Mouse (Mus musculus) granulocyte monocyte progenitor cell, adult 5-6 weeks (primary cell): ENCODE data around the gene Gpr179. TPM values are rescaled to one million over a fixed set of nuclear protein-coding genes. Genes with fewer than 3 reads are reported as not detected.

Experiments used
- ATAC-seq: replicated peaks from 2 replicates; pipeline ENCODE4 v1.8.0; 2016; ENCODE audit warnings: mild to moderate bottlenecking, moderate TSS enrichment, inconsistent platforms; ENCODE audit not compliant: poor library complexity, severe bottlenecking
- total RNA-seq, 2 experiments: library from RNA; stranded (forward) in 1 of 2; stranded (reverse) in 1 of 2; fragments of 200-712, 200-1000 nt in 1 of 2; fragments of >200 nt in 1 of 2; fragmentation: Nextera tagmentation in 1 of 2; gene quantifications; 2 replicates each; pipeline ENCODE4 v1.2.3; 2014 to 2017

Gene Gpr179
- total RNA-seq, 2 experiments from 2014 or later, result 0.10 to 0.71 TPM

DNA sequence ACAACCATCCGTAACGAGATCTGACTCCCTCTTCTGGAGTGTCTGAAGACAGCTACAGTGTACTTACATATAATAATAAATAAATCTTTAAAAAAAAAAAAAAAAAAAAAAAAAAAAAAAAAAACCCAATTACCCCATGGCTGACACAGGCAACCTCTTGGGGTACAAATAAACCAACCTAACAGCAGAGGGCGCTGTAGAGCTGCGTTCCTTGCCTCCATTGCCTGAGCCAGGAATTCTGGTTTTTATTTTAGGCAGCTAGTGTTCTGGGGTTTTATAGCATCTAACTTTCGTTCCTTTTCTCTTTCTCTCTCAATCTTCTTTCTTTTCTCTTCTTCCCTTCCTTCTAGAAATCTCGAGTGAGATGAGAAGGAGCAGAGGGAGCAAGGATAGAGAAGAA is 5.8 kb upstream of the Gpr179 start:
- ATAC-seq, result peak; percentile 54

DNA sequence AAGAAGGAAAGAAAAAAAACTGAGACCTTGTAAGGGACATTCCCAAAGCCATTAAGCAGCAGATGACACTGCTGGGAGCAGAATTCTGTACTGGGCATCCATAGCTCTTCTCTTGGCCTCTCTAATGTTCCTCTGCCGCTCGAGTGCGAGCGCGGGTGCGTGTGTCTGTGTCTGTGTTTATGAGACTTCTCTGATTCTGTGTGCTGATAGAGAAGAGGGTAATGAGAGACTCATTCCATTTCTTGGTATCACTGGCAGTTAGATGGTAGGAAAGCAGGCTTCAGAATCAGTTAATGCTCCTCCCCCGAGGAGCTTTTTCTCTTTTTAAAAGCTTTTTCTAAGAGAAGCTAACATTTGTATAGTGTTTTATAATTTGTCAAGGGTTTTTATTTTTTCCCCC is 3.4 kb upstream of the Gpr179 start:
- no peak for ATAC-seq

DNA sequence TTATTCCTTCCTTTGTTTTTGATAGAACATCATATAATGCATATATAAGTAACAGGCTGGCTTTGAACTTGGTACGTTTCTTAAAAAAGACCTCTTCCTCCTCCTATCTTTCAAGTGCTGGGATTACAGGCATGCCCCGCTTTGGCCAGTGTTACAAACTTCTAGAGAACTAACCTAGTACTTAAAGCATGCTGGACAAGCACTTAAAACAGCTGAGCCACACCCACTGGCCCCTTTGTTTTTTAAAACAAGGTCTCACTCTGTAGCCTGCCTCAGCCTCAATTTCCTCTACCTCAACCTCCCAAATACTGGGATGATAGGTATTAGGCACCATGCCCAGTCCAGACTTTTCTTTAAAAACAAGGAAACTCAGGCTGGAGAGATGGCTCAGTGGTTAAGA is 2.8 kb upstream of the Gpr179 start:
- ATAC-seq, result no peak

DNA sequence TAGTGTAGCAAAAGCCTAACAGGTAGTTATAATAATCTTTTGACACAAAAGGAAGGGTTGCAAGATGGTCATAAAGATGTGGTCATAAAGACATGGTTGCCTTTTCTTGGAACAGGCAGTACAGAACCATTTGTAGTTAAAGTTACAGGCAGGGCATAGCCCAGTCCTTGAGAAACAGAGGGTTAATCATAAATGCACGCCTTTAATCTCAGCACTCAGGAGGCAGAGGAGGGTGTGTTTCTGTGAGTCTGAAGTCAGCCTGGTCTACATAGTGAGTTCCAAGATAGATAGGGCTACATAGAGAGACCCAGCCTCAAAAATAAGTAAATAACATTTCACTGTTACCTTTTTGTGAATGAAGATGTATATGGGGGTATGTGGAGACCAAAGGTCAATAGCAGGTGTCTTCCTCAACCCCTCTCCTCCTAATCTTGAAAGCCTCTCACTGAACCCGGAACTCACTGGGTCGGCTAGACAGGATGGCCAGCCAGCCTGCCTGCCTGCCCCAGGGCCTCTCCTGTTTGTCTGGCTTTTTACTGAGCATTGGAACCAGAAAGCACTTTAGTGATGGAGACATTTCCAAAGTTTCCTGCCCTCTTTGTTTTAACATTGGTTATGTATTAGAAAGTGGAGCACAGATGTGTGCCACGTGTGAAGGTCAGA is 1.2 kb upstream of the Gpr179 start:
- no peak for ATAC-seq

DNA sequence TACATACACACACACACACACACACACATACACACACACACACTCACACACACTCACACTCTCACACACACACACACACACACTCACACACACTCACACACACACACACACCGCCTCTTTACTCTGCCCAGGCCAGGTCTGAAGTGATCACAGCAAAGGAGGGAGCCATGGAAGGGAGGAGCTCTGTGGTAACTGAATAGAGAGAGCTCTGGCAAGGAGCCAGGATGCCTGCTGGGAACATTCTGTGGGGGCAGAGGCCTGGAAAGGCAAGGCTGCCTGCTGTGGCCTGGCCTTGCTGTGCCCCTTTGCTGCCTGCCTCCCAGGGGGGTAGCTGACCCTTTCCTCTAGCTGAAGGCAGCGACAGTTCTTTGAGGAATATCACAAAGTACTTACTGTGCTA is 1.8 kb downstream of the Gpr179 start:
- no peak for ATAC-seq

DNA sequence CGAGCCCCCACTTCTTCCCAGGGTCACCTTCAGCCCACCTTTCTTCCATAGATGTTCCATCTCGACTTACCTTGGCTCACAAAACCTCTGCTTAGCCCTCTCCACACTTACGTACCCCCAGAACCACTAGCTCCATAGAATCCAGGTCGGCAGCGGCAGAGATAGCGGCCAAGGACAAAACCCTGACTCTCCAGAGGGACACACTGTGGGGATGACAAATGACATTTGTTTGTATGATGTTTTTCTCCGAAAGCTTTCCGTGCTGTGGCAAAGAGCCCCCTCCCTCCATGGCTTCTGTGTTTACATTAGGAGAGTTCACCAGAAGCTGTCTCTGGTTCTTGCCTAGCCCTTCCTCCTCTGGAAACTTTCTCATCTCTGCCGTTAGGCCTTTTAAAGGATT is 4.6 kb downstream of the Gpr179 start:
- ATAC-seq, result no peak

DNA sequence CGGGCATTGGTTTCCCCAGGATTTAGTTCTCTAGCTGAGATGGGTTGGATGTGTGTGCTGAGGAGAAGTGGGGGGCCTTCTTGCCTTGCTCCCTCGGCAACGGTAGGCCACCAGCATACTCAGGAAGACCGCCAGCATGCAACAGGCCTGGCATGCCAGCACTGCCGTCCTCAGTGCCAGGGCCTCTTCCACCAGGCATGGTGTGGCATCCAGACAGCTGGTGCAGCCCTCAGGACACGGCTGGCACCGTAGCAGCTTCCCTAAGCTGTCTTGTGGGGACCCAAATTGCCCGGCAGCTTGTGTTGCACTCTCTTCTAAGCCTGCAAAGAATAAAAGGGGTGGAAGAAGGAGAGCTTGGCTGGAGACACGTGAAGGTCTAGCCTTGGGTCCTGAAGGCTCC is 5.5 kb downstream of the Gpr179 start:
- ATAC-seq, result no peak

DNA sequence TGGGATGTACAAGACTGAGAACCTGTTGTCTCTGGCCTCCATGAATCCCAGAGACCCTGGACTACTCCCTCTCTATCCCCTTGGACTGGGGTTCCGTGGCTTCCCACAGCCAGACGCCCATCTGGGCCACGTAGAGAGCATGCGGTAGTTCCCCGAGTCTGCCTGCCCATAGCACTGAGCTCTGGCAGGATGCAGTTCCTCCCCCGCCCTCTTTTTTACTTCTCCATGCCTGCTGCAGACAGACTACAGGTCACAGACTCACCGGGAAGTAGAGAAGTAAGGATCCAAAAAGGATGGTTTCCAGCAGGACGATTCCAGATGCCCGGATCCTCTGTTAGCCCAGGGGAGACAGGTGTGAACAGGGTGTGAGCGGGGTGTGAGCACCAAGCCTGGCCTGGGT is 6.4 kb downstream of the Gpr179 start:
- ATAC-seq, result peak; percentile 65; the same call in 1 of the 2 replicates

DNA sequence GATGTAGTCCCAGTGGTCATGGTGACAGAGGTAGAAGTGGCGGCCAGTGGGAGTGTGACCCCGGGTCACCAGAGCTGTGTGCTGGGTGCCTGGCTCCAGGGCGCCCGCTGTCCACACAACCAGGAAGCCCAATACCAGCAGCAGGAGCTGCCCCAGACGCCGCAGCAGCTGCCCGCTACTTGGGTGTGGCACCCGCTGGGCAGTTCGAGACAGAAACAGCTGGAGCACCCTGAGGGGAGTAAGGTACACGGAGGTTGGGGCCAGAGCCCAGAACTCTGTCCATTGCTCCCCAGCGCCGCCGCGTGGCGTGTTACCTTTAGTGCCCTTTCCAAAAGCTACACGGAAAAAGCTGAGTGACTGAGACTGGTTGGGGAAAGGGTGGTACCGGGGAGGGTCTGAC is 8.3 kb downstream of the Gpr179 start:
- peak; percentile 84 for ATAC-seq

DNA sequence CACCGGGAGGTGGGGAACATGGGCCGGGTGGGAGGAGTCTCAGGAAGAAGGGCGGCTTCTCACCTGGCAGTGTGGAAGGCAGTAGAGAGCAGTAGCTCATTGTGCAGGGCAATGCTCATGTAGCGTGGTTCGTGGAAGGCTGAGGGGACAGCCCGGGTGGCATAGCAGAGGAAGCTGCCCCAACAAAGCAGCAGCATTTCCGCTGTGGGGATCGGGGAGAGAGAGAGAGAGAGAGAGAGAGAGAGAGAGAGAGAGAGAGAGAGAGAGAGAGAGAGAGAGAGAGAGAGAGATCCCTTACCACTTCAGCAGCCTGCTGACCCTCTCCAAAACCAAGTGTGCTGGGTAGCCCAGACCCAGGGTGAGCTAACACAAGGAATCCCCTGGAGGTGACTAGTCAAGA is 8.7 kb downstream of the Gpr179 start:
- ATAC-seq, result peak; percentile 20; the same call in 1 of the 2 replicates

DNA sequence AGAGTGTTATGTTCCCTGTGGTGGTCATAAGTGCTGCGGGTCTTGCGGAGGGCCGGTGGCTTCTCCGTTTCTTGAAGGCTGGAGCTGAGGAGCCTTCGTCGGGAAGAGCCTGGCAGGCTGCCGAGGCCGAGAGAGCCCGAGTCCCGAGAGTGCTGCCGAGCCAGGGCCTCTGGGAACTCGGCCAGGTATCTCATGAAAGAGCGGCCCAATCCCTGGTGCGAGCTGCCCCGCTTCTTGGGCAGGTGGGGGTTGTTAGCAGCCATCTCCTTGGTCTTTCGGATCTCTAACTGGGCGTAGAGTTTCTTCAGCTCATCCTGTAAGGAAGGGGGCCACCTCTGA is 12.9 kb downstream of the Gpr179 start:
- ATAC-seq, result no peak

DNA sequence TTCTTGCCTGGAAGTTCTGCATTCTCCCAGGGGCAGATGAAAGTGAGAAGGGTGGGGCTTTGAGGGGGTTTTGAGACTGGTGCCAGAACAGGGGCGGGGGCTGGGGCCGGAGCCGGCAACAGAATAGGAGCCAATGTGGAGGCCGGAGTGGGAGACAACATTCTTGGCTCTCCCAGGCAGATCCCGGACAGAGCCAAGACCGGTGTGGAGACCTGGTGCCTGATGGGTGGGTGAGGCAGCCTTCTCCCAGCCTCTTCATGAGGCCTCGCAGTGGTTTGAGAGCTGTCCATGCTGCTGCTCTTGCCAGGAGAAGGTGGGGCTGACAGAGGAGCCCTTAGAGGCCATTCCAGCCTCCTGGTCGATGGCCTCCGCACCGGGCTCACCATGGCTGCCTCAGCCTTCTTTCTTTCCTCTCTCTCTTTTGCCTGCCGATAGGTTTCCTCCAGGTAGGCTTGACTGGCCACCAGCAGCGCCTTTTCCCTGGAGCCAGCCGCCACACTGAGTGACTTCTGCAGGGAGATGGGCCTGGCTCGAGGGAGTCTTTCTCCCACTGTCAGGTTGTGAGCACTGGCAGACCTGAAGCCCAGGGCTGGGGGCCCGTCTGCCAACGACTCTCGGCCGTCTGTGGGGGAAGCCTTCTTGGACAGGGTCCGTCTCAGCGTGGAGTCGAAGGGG is 13.4 kb downstream of the Gpr179 start:
- no peak for ATAC-seq

DNA sequence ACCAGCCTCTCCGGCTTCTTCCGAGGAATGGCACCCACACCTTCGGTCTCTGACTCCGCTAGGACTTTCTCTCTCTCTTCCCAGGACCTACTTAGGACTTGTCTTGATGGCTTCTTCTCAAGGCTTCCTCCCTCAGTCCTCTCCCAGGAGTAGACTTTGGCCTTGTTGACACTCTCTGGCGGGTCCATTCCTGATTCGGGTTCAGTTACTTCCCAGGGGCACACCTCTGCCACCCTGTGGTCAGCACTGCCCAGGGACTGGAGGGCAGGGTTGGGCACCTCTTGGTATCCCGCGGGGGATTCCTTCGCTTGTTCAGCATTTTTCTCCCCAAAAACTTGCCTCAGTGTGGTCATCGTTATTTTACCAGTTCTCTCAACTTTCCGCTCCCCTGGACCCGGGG is 14.5 kb downstream of the Gpr179 start:
- no peak for ATAC-seq

DNA sequence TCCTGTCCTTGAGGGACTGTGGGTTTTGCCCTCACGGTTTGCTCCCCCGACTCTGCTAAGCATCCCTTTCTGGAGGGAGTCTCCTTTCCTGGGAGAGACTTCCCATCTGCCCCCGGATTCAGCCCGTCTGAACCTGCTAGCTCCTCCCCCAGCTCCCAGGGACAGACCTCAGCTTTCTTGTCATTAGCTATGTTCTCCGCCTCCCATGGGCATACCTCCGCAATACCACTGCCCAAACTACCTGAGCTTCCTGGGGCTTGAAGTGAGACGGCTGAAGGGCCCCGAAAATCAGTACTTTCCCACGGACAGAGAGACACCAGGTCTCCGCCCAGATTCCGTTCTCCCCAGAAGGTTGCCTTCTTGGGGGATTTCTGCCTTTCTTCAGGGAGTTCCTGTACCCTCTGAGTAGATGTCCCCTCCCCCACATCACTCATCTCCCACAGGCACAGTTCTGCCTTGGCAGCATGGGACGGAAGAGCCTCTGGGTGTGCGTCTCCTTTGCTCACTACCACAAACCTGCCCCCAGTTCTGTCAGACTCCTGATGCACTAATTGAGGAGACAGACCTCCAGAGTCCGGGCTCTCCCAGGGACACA is 15.0 kb downstream of the Gpr179 start:
- ATAC-seq, result no peak

DNA sequence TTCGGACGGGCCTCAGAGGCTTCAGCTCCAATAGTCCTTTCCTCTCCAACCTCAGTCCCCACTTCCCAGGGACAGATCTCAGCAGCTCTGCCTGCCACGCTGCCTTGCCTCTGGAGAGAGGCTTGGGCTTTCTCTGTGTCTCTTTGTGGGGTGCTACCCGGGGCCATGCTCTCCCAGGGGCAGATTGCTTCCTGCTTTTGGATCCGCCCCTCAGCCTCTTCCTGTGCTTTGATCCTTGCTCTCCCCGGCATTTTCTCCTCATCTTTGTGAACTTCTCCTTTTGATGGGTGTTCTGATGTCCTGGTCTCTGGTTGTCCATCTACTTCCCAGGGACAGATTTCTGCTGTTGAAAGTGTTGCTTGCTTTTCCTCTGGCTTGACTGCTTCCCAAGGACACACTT is 15.6 kb downstream of the Gpr179 start:
- peak; percentile 73 for ATAC-seq

DNA sequence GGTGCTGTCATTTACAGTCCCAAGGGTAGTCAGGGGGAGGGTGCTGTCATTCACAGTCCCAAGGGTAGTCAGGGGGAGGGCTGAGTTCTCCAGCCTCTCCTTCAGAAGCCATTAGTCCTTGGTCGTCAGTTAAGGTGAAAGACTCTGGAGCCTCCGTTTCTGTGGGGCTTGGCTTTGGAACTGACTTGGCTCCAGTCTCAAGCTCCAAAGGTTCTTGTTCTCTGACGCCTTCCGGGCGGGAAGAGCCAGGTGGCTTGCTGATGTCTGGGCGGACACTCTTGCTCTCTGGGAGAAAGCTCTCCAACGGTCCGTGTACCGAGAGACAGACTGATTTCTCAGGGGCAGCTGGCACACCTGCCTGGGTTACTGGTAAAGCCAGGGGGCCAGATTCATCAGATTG is 17.5 kb downstream of the Gpr179 start:
- no peak for ATAC-seq

DNA sequence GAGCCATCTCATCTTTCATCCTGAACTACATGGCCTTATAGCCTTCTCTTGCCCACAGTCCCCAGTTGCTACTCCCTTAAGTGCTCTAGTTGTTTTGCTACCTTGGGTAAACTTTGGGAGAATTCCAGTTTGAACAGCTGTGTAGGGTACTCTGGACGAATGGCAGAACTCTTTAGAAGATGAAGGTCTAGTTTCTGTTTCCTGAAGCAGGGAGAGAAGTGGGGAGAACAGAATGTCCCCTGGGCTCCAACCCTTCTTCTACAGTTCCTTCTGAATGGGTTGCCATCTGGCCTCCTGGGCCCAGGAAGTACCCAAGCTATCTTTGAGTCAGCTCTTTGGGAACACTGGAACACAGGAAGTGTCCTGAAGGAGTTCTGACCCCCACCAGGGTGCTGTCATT is 18.0 kb downstream of the Gpr179 start:
- ATAC-seq, result no peak

DNA sequence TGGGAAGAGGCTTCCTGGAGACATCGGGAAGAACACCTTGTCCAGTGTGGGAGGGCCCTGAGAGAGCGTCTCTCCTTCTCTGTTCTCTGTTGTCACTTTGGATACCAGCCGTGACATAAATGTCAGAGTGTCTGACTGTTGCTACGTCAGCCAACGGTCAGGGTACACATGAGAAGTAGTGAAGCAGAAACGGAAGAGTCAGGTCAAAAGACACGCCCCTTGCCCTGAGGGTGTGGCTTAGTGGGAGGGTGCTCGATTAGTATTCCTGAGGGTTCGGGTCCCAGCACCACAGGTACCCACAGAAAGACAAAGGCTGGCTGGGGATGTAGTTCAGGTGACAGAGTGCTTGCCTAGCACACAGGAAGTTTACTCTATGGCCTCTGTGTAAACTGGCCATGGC is 18.8 kb downstream of the Gpr179 start:
- 0 out of 2 replicates have a peak, but pooled peaks have one; percentile 22 for ATAC-seq

DNA sequence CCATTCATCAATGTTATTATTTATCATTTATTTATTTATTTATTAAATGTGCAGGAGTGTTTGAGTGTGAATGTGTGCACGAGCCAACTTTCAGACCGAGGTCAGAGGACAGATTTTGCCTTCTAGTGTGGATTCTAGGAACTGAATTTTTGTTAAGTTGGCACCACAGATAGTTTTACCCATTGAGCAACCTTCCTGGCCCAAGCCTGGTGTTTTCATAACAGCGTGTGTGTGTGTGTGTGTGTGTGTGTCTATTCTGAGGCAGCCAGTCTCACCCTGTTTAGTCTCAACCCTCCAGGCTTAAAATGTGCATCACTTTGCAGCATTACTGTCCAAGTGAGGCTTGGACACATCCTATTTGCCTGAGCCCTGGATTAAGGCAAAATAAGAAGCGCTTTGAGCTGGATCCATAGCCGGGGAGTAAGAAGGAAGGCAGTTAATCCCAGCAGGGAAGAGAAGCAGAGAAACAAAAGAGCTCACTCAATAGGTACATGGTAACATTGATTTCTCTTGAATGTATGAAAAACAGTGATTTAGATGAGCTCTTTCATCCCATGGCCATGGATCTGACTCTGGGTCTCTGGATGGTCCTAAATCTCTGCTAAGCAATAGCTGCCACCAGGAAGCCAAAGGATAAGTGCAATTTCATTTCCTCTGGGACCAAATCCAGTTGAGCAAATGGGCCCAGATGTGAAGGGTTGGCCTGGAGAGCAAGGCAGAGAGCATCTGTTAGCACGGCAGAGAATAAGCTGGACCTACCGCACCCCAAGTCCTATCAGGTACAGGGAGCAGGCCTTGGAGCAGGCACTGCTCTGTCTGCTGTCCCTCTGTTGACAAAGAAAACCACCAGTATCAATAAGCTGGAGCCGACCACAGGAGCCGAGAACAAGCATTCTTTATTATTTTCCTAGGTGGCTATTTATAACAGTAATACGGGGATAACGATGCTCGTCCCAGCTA is 20.4 kb downstream of the Gpr179 start:
- no peak for ATAC-seq

DNA sequence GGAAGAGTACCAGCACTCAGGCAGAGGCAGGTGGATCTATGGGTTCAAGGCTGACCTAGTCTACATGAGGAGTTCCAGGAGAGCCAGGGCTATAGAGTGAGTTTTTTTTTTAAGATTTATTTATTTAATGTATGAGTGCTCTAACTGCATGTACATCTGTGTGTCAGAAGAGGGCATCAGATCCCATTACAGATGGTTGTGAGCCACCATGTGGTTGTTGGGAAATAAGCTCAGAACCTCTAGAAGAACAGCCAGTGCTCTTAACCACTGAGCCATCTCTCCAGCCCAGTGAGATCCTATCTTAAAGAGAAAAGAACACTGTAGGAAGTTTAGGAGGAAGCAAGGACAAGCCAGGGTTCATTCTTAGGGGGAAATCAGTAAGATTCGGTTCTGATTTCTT is 21.6 kb downstream of the Gpr179 start:
- ATAC-seq, result no peak

DNA sequence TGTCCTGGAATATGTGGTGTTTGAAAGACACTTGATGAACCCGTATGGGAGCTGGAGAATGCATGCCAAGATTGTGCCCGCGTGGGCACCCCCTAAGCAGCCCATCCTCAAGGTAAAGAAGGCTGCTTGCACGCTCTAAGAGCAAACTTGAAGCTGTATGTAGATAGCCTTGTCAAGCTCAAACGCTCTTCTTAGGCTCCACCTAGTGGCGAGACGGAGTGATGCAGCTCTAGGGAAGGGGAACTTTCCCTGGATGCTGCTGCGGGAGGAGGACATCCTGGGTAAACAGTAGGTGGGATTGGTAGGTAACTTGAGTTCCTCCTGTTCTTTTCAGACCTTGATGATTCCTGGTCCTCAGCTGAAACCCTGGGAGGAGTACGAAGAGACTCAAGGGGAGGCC is 23.7 kb downstream of the Gpr179 start:
- peak; percentile 63 for ATAC-seq
